Mouse (Mus musculus): Measurements from ENCODE around the gene Rab42. TPM values are rescaled to one million over a fixed set of nuclear protein-coding genes. Genes with fewer than 3 reads are reported as not detected.

Gene Rab42
- polyA plus RNA-seq, 1 experiment: 7.2 TPM

DNA sequence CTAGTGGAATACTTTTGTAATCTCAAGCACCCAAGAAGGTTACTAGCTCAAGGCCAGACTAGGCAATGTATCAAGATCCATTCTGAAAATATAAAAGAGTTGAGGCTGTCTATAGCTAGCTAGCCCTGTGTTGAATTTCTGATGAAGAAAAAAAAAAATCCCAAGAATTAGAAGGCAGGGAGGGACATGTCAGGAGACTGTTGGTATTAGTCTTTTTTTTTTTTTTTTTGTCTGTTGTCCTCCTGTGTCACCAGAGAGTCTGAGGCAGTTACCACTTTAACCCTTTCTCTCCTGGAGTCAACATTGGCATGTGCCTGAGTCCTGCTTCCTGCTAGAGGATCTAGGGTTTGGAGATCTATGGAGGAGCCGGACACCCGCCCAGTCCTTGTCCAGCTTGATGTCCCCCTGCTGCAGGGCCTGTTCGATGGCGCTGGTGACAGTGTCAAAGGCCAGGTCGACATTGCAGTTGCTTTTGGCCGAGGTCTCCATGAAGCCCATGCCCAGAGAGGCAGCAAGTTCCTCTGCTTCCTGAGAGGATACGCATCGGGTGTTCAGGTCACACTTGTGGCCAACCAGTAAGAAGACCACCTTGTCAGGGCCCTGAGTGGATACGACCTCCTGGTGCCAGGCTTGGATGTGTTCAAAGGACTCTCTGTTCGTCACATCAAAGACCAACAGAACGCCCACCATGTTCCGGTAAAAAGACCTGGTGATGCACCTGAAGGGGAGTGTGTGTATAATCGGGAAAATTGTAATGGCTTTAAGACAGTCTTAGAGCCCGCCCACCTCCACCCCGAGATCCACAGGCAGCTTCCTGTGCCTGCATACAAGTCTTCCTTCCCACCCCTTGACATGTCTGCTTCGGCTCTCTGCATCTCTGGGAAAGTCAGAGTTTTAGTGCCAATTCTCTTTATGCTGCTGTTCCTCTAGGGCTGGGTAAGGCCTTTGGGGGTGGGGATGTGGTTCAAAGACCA, 933 bp downstream of the Rab42 start:
- no peak overlapping the region for H3K27ac ChIP-seq (ENCODE audit: insufficient read depth, low read depth, low read length)
- no peak for TF ChIP-seq CTCF (conservative IDR thresholded peaks at IDR 0.05; ENCODE audit: insufficient read depth, insufficient read length, low read depth, low read length)
- TF ChIP-seq POLR2A (IDR thresholded peaks at IDR 0.05; ENCODE audit: low read depth, low read length): no peak
- no peak for DNase-seq
- H3K36me3 ChIP-seq (ENCODE audit: control insufficient read depth, insufficient read depth, low read length): no peaks in the 10 kb centered on the region
- 62% methylated on average over 16 of the region's 16 CpGs for WGBS
- peaks cover 6% of the 10 kb centered on the region; the same call in 1 of the 2 replicates for H3K4me1 ChIP-seq (ENCODE audit: control insufficient read depth, insufficient read depth, low read length)
- H3K27me3 ChIP-seq (replicated peaks; ENCODE audit: control insufficient read depth, insufficient read depth, low read length): no peaks in the 10 kb centered on the region
- peak overlapping the region; percentile 70 for H3K4me3 ChIP-seq (ENCODE audit: insufficient read depth, low read depth, low read length)

DNA sequence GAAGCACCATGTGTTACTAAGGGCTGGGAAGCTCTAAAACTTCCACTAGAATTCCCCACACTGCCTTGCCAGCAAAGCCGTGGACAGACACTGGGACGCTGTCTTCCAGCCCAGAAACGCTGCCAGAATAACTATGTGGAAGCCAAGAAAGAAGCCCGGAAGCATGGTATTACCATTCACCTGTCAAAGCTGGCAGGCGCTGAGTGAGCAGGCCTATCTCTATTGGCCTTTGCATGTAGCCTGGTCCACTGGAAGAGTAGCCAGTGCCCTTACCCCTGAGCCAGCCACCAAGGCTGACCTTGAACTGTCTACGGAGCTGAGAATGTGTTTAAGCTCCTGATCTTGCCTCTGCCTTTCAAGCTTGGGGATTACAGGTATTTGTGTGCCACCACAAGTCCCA, 1.7 kb downstream of the Rab42 start:
- no peaks in the 10 kb centered on the region for H3K27me3 ChIP-seq (replicated peaks; ENCODE audit: control insufficient read depth, insufficient read depth, low read length)
- no peak overlapping the region for H3K27ac ChIP-seq (ENCODE audit: insufficient read depth, low read depth, low read length)
- DNase-seq: no peak
- H3K36me3 ChIP-seq (ENCODE audit: control insufficient read depth, insufficient read depth, low read length): no peaks in the 10 kb centered on the region
- WGBS: 89% methylated on average over 6 of the region's 6 CpGs
- H3K4me1 ChIP-seq (ENCODE audit: control insufficient read depth, insufficient read depth, low read length): peaks cover 6% of the 10 kb centered on the region; the same call in 1 of the 2 replicates
- TF ChIP-seq POLR2A (IDR thresholded peaks at IDR 0.05; ENCODE audit: low read depth, low read length) (no peak), CTCF (conservative IDR thresholded peaks at IDR 0.05; ENCODE audit: insufficient read depth, insufficient read length, low read depth, low read length) (no peak)
- no peak overlapping the region for H3K4me3 ChIP-seq (ENCODE audit: insufficient read depth, low read depth, low read length)

DNA sequence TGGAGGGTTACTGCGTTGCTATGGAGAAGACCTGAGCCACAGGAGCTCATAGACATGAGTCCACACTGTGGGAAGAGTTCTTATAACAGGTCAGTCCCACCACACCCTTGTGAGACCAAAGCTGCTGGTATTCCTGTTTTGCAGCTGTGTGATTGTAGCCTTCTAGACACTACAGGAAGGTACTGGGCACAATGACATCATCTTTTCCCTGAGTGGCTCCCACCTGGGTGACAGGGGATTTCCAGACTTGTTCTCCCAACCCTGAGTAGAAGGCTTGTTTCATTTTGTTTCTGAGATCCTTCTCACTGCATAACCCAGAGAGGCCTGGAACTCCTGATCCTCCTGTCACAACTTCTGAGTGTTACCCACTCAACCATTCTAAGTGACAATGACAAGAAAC, 3.3 kb downstream of the Rab42 start:
- no peak overlapping the region for H3K4me3 ChIP-seq (ENCODE audit: insufficient read depth, low read depth, low read length)
- no peaks in the 10 kb centered on the region for H3K27me3 ChIP-seq (replicated peaks; ENCODE audit: control insufficient read depth, insufficient read depth, low read length)
- WGBS: 81% methylated on average over 1 of the region's 1 CpGs
- H3K4me1 ChIP-seq (ENCODE audit: control insufficient read depth, insufficient read depth, low read length): no peaks in the 10 kb centered on the region
- TF ChIP-seq POLR2A (IDR thresholded peaks at IDR 0.05; ENCODE audit: low read depth, low read length) (no peak), CTCF (conservative IDR thresholded peaks at IDR 0.05; ENCODE audit: insufficient read depth, insufficient read length, low read depth, low read length) (no peak)
- H3K36me3 ChIP-seq (ENCODE audit: control insufficient read depth, insufficient read depth, low read length): no peaks in the 10 kb centered on the region
- no peak for DNase-seq
- no peak overlapping the region for H3K27ac ChIP-seq (ENCODE audit: insufficient read depth, low read depth, low read length)

DNA sequence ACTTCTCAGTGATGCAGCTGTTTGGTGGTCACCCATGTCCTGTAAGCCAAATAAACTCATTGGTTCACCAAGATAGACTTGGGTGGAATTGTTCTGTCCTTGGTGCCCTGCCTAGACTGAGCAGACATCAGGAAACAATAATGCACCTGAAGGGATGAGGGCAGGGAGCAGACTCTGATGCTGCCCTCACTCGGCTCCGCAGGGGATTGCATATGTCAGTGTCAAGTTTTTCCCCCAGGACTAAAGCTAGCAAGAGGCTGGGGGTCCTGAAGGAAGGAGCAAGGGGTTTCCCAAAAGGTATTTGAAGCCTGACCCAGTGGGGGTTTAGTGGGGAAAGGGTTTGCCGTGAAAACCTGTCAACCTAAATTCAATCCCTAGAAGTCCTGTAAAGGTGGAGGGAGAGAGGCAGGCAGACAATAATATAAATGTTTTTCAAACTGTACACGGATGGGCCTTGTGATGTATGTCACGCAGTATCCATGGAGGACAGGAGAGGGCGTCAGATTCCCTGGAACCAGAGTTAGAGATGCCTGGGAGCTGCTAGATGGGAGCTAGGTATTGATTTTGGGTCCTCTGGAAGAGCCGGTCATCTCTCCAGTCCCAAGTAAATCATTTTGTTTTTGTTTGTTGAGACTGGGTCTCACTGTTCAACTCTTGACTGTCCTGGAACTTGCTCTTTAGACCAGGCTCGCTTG, 7.3 kb downstream of the Rab42 start:
- DNase-seq: no peak
- no peaks in the 10 kb centered on the region for H3K27me3 ChIP-seq (replicated peaks; ENCODE audit: control insufficient read depth, insufficient read depth, low read length)
- no peaks in the 10 kb centered on the region for H3K36me3 ChIP-seq (ENCODE audit: control insufficient read depth, insufficient read depth, low read length)
- H3K27ac ChIP-seq (ENCODE audit: insufficient read depth, low read depth, low read length): no peak overlapping the region
- TF ChIP-seq CTCF (conservative IDR thresholded peaks at IDR 0.05; ENCODE audit: insufficient read depth, insufficient read length, low read depth, low read length) (peak; percentile 59), POLR2A (IDR thresholded peaks at IDR 0.05; ENCODE audit: low read depth, low read length) (no peak)
- H3K4me3 ChIP-seq (ENCODE audit: insufficient read depth, low read depth, low read length): no peak overlapping the region
- WGBS: 55% methylated on average over 8 of the region's 8 CpGs
- H3K4me1 ChIP-seq (ENCODE audit: control insufficient read depth, insufficient read depth, low read length): peaks cover 4% of the 10 kb centered on the region; the same call in 1 of the 2 replicates

DNA sequence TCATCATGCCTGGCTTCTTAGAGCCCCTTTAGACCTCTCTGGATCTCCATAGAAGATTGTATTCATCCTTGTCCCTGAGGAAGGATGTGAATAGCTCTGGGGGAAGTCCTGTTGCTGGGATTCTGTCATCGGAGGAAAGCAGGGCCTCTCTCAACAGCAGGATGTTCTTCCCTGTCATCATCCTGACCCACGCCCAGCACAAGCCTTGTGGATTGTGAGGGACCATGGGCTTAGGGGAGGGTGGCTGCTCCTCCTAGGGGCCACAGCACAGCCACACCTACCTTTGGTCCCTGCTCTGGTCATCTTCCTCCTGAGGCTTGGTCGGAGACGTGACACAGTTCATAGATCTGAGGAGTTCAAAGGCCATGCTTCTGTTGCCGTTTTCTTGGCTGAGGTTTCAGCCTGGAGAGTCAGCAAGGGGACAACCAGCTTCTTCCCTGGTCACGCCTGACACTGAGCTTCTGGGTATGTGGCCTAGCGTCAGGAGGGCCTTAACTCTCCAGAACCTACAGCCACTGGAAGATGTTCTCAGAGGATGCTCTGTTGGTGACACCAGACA, 9.4 kb downstream of the Rab42 start:
- Histone ChIP-seq H3K27ac (ENCODE audit: insufficient read depth, low read depth, low read length) (0 out of 2 replicates have a peak overlapping the region, but pooled peaks have one; percentile 14), H3K4me3 (ENCODE audit: insufficient read depth, low read depth, low read length) (no peak overlapping the region), H3K4me1 (ENCODE audit: control insufficient read depth, insufficient read depth, low read length) (peaks cover 4% of the 10 kb centered on the region; the same call in 1 of the 2 replicates), H3K36me3 (ENCODE audit: control insufficient read depth, insufficient read depth, low read length) (no peaks in the 10 kb centered on the region), H3K27me3 (replicated peaks; ENCODE audit: control insufficient read depth, insufficient read depth, low read length) (no peaks in the 10 kb centered on the region)
- TF ChIP-seq POLR2A (IDR thresholded peaks at IDR 0.05; ENCODE audit: low read depth, low read length) (no peak), CTCF (conservative IDR thresholded peaks at IDR 0.05; ENCODE audit: insufficient read depth, insufficient read length, low read depth, low read length) (no peak)
- peak; percentile 80 for DNase-seq
- WGBS: 44% methylated on average over 7 of the region's 7 CpGs

DNA sequence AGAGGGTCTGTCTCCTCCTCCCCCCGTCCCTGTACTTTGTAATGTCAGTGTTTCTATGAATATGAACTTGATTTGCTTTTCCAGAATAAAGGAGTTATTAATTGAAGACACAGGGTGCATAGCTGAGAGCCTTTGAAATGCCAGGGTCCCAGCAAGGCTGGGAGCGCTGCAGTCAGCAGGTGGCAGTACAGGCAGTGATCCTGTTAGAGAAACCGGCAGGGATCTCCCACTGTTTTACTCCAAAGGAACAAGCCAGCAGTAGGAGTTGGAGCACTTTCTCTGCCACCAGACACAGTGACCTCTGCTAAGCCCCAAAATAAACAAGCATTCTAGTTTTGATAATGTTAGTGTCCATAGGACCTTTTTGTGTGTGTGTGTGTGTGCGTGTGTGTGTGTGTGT, 10.2 kb downstream of the Rab42 start:
- no peak overlapping the region for H3K27ac ChIP-seq (ENCODE audit: insufficient read depth, low read depth, low read length)
- H3K4me3 ChIP-seq (ENCODE audit: insufficient read depth, low read depth, low read length): no peak overlapping the region
- peaks cover 4% of the 10 kb centered on the region; the same call in 1 of the 2 replicates for H3K4me1 ChIP-seq (ENCODE audit: control insufficient read depth, insufficient read depth, low read length)
- WGBS: 50% methylated on average over 4 of the region's 4 CpGs
- peak; percentile 72 for DNase-seq
- no peak for TF ChIP-seq POLR2A (IDR thresholded peaks at IDR 0.05; ENCODE audit: low read depth, low read length)
- peak; percentile 70 for TF ChIP-seq CTCF (conservative IDR thresholded peaks at IDR 0.05; ENCODE audit: insufficient read depth, insufficient read length, low read depth, low read length)
- no peaks in the 10 kb centered on the region for H3K27me3 ChIP-seq (replicated peaks; ENCODE audit: control insufficient read depth, insufficient read depth, low read length)
- no peaks in the 10 kb centered on the region for H3K36me3 ChIP-seq (ENCODE audit: control insufficient read depth, insufficient read depth, low read length)
